Mouse (Mus musculus) G1E (cell line): Measurements from ENCODE around the gene Fry. TPM values are rescaled to one million over a fixed set of nuclear protein-coding genes. Genes with fewer than 3 reads are reported as not detected.

Experiments
- ATAC-seq: 2 replicates; pipeline ENCODE4 v1.8.0; 2016; ENCODE audit warnings: mild to moderate bottlenecking; ENCODE audit not compliant: insufficient number of reproducible peaks, poor library complexity, low FRiP score, severe bottlenecking; ENCODE audit errors: extremely low read depth
- DNase-seq: peaks from one replicate; pipeline ENCODE4 v3.0.0; 2012; ENCODE audit warnings: low spot score
- H3K27me3 ChIP-seq: 2 replicates; pipeline ENCODE4 v1.6.1; 2012; ENCODE audit warnings: mild to moderate bottlenecking, low read length, inconsistent platforms; ENCODE audit not compliant: insufficient read depth
- H3K36me3 ChIP-seq: replicated peaks from 2 replicates; pipeline ENCODE3; 2012; ENCODE audit warnings: mild to moderate bottlenecking, inconsistent platforms
- H3K4me1 ChIP-seq: 2 replicates; pipeline ENCODE4 v1.6.1; 2012; ENCODE audit warnings: low read depth, low read length, inconsistent platforms, mixed read lengths; ENCODE audit not compliant: insufficient read depth
- H3K4me3 ChIP-seq: 2 replicates; pipeline ENCODE4 v1.5.1; 2012; ENCODE audit warnings: low read depth, mild to moderate bottlenecking, inconsistent platforms, low read length, moderate library complexity, mixed read lengths
- H3K9me3 ChIP-seq: replicated peaks from 2 replicates; pipeline ENCODE4 v1.6.1; 2012; ENCODE audit warnings: inconsistent platforms
- CTCF ChIP-seq: IDR thresholded peaks from 2 replicates; pipeline ENCODE4 v1.5.1; 2012; ENCODE audit warnings: low read depth, low read length, inconsistent platforms, mixed read lengths
- GATA1 ChIP-seq: IDR thresholded peaks from 2 replicates; pipeline ENCODE4 v1.6.1; 2012; ENCODE audit warnings: borderline replicate concordance, low read length, inconsistent platforms, mixed read lengths
- GATA2 ChIP-seq: IDR thresholded peaks from 2 replicates; pipeline ENCODE4 v1.6.1; 2012; ENCODE audit warnings: low read depth, low read length, inconsistent platforms, borderline replicate concordance
- POLR2AphosphoS5 ChIP-seq: IDR thresholded peaks from 2 replicates; pipeline ENCODE4 v1.6.1; 2012; ENCODE audit warnings: low read depth, low read length, inconsistent platforms; ENCODE audit not compliant: insufficient replicate concordance
- TAL1 ChIP-seq: conservative IDR thresholded peaks from 2 replicates; pipeline ENCODE4 v1.6.1; 2012; ENCODE audit warnings: low read depth, low read length, inconsistent platforms, mixed read lengths
- polyA plus RNA-seq: library from polyadenylated mRNA; stranded (reverse); fragments of >175 nt; gene quantifications from 2 replicates; pipeline ENCODE4 v1.2.3, GENCODE M21; 2012
- total RNA-seq, 2 experiments: library from RNA; stranded (forward) in 1 of 2; stranded (reverse) in 1 of 2; fragments of 200-1000 nt in 1 of 2; fragments of >200 nt in 1 of 2; fragmentation: Nextera tagmentation in 1 of 2; gene quantifications; 2 replicates each; pipeline ENCODE4 v1.2.3; 2014 to 2017

Fry gene
- total and polyA plus RNA-seq, 3 experiments = 2.6 to 5.5 (median 2.7) TPM

DNA sequence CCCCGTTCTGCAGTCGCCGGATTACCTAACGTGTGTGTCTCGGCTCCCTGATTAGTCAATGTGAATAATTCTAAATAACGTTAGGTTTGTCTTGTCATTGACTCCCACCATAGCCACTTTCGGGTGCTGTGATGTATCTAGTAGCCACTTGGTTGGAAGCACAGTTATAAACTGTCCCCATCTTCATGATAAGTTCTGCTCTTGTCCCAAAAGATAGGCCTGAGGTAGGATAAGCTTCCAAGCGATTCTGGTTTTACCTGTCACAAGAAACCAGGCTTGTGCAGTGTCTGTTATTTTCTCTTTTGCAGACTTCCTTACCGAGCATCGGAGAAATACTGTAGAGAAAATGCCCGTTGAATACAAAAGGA lies 404.4 kb downstream of the Fry start:
- ATAC-seq (no peak; the same call in 1 of the 2 replicates), DNase-seq (peak; percentile 8)
- peaks cover 17% of the 10 kb centered on the region for H3K4me1 ChIP-seq
- peaks cover under 1% of the 10 kb centered on the region for H3K27me3 ChIP-seq
- TF ChIP-seq POLR2AphosphoS5 (no peak), TAL1 (no peak), GATA1 (no peak), GATA2 (no peak), CTCF (no peak)
- H3K36me3 ChIP-seq = peaks cover 19% of the 10 kb centered on the region
- H3K9me3 ChIP-seq = no peaks in the 10 kb centered on the region
- peak overlapping the region; percentile 95 for H3K4me3 ChIP-seq

DNA sequence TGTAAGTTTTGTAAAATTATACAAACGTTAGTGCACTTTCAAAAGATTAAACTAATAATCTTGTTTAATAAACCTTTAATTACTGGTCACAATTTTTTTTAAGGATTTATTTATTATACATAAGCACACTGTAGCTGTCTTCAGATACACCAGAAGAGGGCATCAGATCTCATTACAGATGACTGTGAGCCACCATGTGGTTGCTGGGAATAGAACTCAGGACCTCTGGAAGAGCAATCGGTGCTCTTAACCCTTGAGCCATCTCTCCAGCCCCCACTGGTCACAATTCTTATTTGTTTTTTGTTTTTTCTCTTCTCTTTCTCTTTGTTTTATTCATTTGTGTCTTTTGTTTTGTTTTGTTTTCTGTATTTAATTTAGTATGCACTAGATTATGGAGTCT lies 406.8 kb downstream of the Fry start:
- peaks cover 28% of the 10 kb centered on the region for H3K36me3 ChIP-seq
- TF ChIP-seq GATA2 (no peak), TAL1 (no peak), GATA1 (no peak), POLR2AphosphoS5 (no peak), CTCF (no peak)

DNA sequence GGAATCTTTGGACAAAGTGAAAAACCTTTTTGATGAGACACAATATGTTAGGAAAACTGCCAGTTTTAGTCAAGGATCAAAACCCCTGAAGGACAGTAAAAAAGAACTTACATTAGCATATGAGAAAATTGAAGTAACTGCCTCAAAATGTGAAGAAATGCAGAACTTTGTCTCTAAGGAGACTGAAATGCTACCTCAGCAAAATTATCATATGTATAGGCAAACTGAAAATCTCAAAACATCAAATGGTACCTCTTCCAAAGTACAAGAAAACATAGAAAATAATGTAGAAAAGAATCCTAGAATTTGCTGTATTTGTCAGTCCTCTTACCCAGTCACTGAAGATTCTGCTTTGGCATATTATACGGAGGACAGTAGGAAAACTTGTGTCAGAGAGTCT lies 422.9 kb downstream of the Fry start:
- Histone ChIP-seq H3K36me3 (peaks cover 25% of the 10 kb centered on the region), H3K9me3 (no peaks in the 10 kb centered on the region), H3K4me3 (no peak overlapping the region), H3K4me1 (no peaks in the 10 kb centered on the region), H3K27me3 (no peaks in the 10 kb centered on the region)
- no peak for TF ChIP-seq GATA1
- ATAC-seq (no peak), DNase-seq (no peak)

More for the DNA sequence above, 406.8 kb downstream of the Fry start:
- H3K27me3 ChIP-seq = no peaks in the 10 kb centered on the region
- H3K9me3 ChIP-seq = no peaks in the 10 kb centered on the region
- DNase-seq (no peak), ATAC-seq (no peak)
- no peak overlapping the region for H3K4me3 ChIP-seq
- peaks cover 17% of the 10 kb centered on the region for H3K4me1 ChIP-seq

DNA sequence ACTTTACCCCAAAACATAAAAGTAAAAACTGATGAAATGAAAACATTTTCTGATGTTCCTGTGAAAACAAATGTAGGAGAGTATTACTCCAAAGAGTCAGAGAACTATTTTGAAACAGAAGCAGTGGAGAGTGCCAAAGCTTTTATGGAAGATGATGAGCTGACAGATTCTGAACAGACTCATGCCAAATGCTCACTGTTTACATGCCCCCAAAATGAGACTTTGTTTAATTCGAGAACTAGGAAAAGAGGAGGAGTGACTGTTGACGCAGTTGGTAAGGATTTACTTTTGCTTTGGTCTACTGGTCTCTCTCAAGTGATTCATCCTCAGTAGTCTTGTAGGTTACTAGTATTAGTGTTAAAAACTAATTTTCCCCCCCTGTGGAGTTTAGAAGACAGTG lies 424.7 kb downstream of the Fry start:
- H3K4me1 ChIP-seq = no peaks in the 10 kb centered on the region
- no peaks in the 10 kb centered on the region for H3K27me3 ChIP-seq
- DNase-seq (no peak), ATAC-seq (no peak)
- no peak overlapping the region for H3K4me3 ChIP-seq
- H3K9me3 ChIP-seq = no peaks in the 10 kb centered on the region
- TF ChIP-seq POLR2AphosphoS5 (no peak), CTCF (no peak), TAL1 (no peak), GATA2 (no peak), GATA1 (no peak)
- H3K36me3 ChIP-seq = peaks cover 17% of the 10 kb centered on the region

Other genes with a start within 250 kb of the Fry start
- not detected in 2 replicates for gene Rxfp2, start 100.0 kb upstream of the Fry start, total RNA-seq (2014; fragmentation: Nextera tagmentation)
- gene Rxfp2, start 100.0 kb upstream of the Fry start, total RNA-seq (2017) = 0.06 and 0.16 TPM in 2 replicates
- not detected in 2 replicates for gene Rxfp2, start 100.0 kb upstream of the Fry start, polyA plus RNA-seq